ENCODE assay signal across 21 mouse cellular contexts in the genomic region with DNA sequence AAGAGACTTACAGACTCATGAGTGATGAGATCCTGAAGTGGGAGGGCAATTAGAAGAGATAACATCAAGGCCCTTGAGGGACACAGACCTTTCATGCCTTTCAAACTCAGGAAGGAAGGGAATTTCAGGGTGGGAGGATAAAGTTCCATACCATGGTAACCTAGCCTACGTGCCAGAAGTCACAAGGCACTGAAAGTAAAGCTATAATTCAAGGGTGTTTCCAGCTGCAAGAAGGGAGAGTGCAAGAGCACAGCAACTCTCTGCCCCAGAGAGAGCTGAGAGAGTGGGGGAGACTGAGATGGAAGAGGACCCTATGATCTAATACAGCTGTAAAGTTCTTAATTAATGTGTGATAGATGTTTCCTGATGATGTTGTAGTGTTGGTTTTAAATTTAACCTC. TPM values are rescaled to one million over a fixed set of nuclear protein-coding genes. Genes with fewer than 3 reads are reported as not detected.
DNase-seq lines count a peak whose midpoint lies in the region; ATAC-seq and TF ChIP-seq lines count a peak whose summit lies in the region.
"Had no signal": no experiment of that assay in that cellular context is flagged by ENCODE, and none has a peak within 500 bp of the region (broad histone marks: within the 10 kb centered on the region; RNA-seq: fewer than 3 reads in every experiment).

No protein-coding gene starts in this region.

- no peaks in the 10 kb centered on the region for H3K4me1 ChIP-seq in embryonic facial prominence, embryonic 14.5 days (ENCODE audit: control insufficient read depth, insufficient read depth, low read length)
- no peaks in the 10 kb centered on the region for H3K4me1 ChIP-seq in embryonic facial prominence, embryonic 10.5 days
- H3K4me1 ChIP-seq in heart, embryonic 15.5 days (replicated peaks) = peaks cover 11% of the 10 kb centered on the region
- no peaks in the 10 kb centered on the region for H3K4me1 ChIP-seq in kidney, postnatal 0 days (replicated peaks; ENCODE audit: insufficient read depth, low read length)
- H3K4me1 ChIP-seq in intestine, embryonic 16.5 days (ENCODE audit: control insufficient read depth, insufficient read depth, low read length) = no peaks in the 10 kb centered on the region
- H3K4me1 ChIP-seq: embryonic facial prominence, embryonic 15.5 days; forebrain, embryonic 12.5 days; hindbrain, embryonic 15.5 days; limb, embryonic 13.5 days; liver, embryonic 12.5 days; midbrain, embryonic 13.5 days had no signal

- no peak overlapping the region for H3K4me2 ChIP-seq in embryonic facial prominence, embryonic 14.5 days (ENCODE audit: low read depth, low read length)
- no peak overlapping the region for H3K4me2 ChIP-seq in heart, embryonic 15.5 days
- H3K4me2 ChIP-seq in kidney, postnatal 0 days (ENCODE audit: low read length) = no peak overlapping the region
- no peak overlapping the region for H3K4me2 ChIP-seq in intestine, embryonic 16.5 days (ENCODE audit: low read depth, low read length)
- H3K4me2 ChIP-seq: embryonic facial prominence, embryonic 15.5 days; forebrain, embryonic 12.5 days; hindbrain, embryonic 15.5 days; limb, embryonic 13.5 days; liver, embryonic 12.5 days; midbrain, embryonic 13.5 days had no signal

- WGBS in embryonic facial prominence, embryonic 14.5 days = 14% methylated on average over 1 of the region's 1 CpGs
- 19% methylated on average over 1 of the region's 1 CpGs for WGBS in embryonic facial prominence, embryonic 10.5 days
- 19% methylated on average over 1 of the region's 1 CpGs for WGBS in heart, embryonic 15.5 days
- WGBS in kidney, postnatal 0 days = 6% methylated on average over 1 of the region's 1 CpGs
- WGBS in intestine, embryonic 16.5 days = 0% methylated on average over 1 of the region's 1 CpGs

- DNase-seq in embryonic facial prominence, embryonic 14.5 days (ENCODE audit: low spot score) = peak; percentile 1
- DNase-seq in embryonic facial prominence, embryonic 10.5 days (ENCODE audit: low spot score) = no peak
- DNase-seq in heart, adult 9 months (ENCODE audit: low spot score in 2 of 2) = no peak
- DNase-seq in kidney, postnatal 0 days (ENCODE audit: low spot score) = peak; percentile 51
- DNase-seq in kidney, adult 8-10 months = no peak
- no peak for DNase-seq in spleen, postnatal 10 days (ENCODE audit: low spot score in 2 of 2)
- DNase-seq: cerebellum, adult 9-11 months; gastrocnemius, postnatal 36 days; kidney, postnatal 14 days; thymus, adult 2 months; thymus, postnatal 4 days had no signal

- no peaks in the 10 kb centered on the region for H3K36me3 ChIP-seq in embryonic facial prominence, embryonic 14.5 days (ENCODE audit: control insufficient read depth, insufficient read depth, low read length)
- no peaks in the 10 kb centered on the region for H3K36me3 ChIP-seq in embryonic facial prominence, embryonic 10.5 days (replicated peaks)
- no peaks in the 10 kb centered on the region for H3K36me3 ChIP-seq in heart, embryonic 15.5 days
- H3K36me3 ChIP-seq in kidney, postnatal 0 days (ENCODE audit: insufficient read depth, low read length) = no peaks in the 10 kb centered on the region
- H3K36me3 ChIP-seq in intestine, embryonic 16.5 days (ENCODE audit: control insufficient read depth, insufficient read depth, low read length) = no peaks in the 10 kb centered on the region
- H3K36me3 ChIP-seq: embryonic facial prominence, embryonic 15.5 days; forebrain, embryonic 12.5 days; limb, embryonic 13.5 days; liver, embryonic 12.5 days had no signal

- no peaks in the 10 kb centered on the region for H3K27me3 ChIP-seq in embryonic facial prominence, embryonic 14.5 days (replicated peaks; ENCODE audit: control insufficient read depth, insufficient read depth, low read length)
- no peaks in the 10 kb centered on the region for H3K27me3 ChIP-seq in embryonic facial prominence, embryonic 10.5 days (replicated peaks; ENCODE audit: low read depth, poor library complexity, severe bottlenecking)
- H3K27me3 ChIP-seq in heart, embryonic 15.5 days = no peaks in the 10 kb centered on the region
- no peaks in the 10 kb centered on the region for H3K27me3 ChIP-seq in kidney, postnatal 0 days (ENCODE audit: insufficient read depth, low read length)
- no peaks in the 10 kb centered on the region for H3K27me3 ChIP-seq in intestine, embryonic 16.5 days (replicated peaks; ENCODE audit: control insufficient read depth, insufficient read depth, low read length)
- H3K27me3 ChIP-seq: embryonic facial prominence, embryonic 15.5 days; forebrain, embryonic 12.5 days; hindbrain, embryonic 15.5 days; limb, embryonic 13.5 days; liver, embryonic 12.5 days; midbrain, embryonic 13.5 days had no signal

- no peak overlapping the region for H3K9ac ChIP-seq in embryonic facial prominence, embryonic 14.5 days (ENCODE audit: low read depth, low read length)
- H3K9ac ChIP-seq in heart, embryonic 15.5 days = no peak overlapping the region
- H3K9ac ChIP-seq in kidney, postnatal 0 days (ENCODE audit: low read depth, low read length) = no peak overlapping the region
- H3K9ac ChIP-seq in intestine, embryonic 16.5 days (ENCODE audit: low read depth, low read length) = no peak overlapping the region
- H3K9ac ChIP-seq: embryonic facial prominence, embryonic 15.5 days; forebrain, embryonic 12.5 days; hindbrain, embryonic 15.5 days; limb, embryonic 13.5 days; liver, embryonic 12.5 days; midbrain, embryonic 13.5 days had no signal

- no peak overlapping the region for H3K27ac ChIP-seq in embryonic facial prominence, embryonic 14.5 days (replicated peaks; ENCODE audit: low read depth, low read length)
- H3K27ac ChIP-seq in embryonic facial prominence, embryonic 10.5 days (replicated peaks) = no peak overlapping the region
- peak overlapping the region; percentile 67 for H3K27ac ChIP-seq in heart, embryonic 15.5 days
- no peak overlapping the region for H3K27ac ChIP-seq in kidney, postnatal 0 days
- no peak overlapping the region for H3K27ac ChIP-seq in intestine, embryonic 16.5 days (ENCODE audit: low read length)
- H3K27ac ChIP-seq: embryonic facial prominence, embryonic 15.5 days; forebrain, embryonic 12.5 days; hindbrain, embryonic 15.5 days; limb, embryonic 13.5 days; liver, embryonic 12.5 days; midbrain, embryonic 13.5 days had no signal

- no peak overlapping the region for H3K4me3 ChIP-seq in embryonic facial prominence, embryonic 14.5 days (ENCODE audit: low read depth, low read length)
- H3K4me3 ChIP-seq in embryonic facial prominence, embryonic 10.5 days = no peak overlapping the region
- no peak overlapping the region for H3K4me3 ChIP-seq in heart, embryonic 15.5 days
- H3K4me3 ChIP-seq in kidney, postnatal 0 days (replicated peaks; ENCODE audit: low read depth, low read length) = no peak overlapping the region
- H3K4me3 ChIP-seq in intestine, embryonic 16.5 days (ENCODE audit: low read length) = no peak overlapping the region
- H3K4me3 ChIP-seq: embryonic facial prominence, embryonic 15.5 days; forebrain, embryonic 12.5 days; hindbrain, embryonic 15.5 days; limb, embryonic 13.5 days; liver, embryonic 12.5 days; midbrain, embryonic 13.5 days had no signal

- no peak for ATAC-seq in embryonic facial prominence, embryonic 14.5 days (ENCODE audit: low read depth)
- ATAC-seq in heart, embryonic 15.5 days (replicated peaks; ENCODE audit: insufficient number of reproducible peaks, insufficient read depth, low FRiP score, low read depth) = no peak
- ATAC-seq in kidney, postnatal 0 days (replicated peaks; ENCODE audit: low FRiP score, low read depth) = no peak
- ATAC-seq in intestine, embryonic 16.5 days = peak; percentile 75
- ATAC-seq: liver, embryonic 12.5 days; midbrain, embryonic 13.5 days had no signal

- TF ChIP-seq CTCF in kidney, postnatal 0 days (IDR thresholded peaks at IDR 0.05; ENCODE audit: low read depth) = no peak

- no peaks in the 10 kb centered on the region for H3K9me3 ChIP-seq in embryonic facial prominence, embryonic 14.5 days (ENCODE audit: control insufficient read depth, low read length)
- H3K9me3 ChIP-seq in embryonic facial prominence, embryonic 10.5 days = no peaks in the 10 kb centered on the region
- H3K9me3 ChIP-seq in heart, embryonic 15.5 days (replicated peaks) = no peaks in the 10 kb centered on the region
- H3K9me3 ChIP-seq in kidney, postnatal 0 days (replicated peaks; ENCODE audit: low read length) = no peaks in the 10 kb centered on the region
- H3K9me3 ChIP-seq in intestine, embryonic 16.5 days (ENCODE audit: control insufficient read depth, low read length) = no peaks in the 10 kb centered on the region
- H3K9me3 ChIP-seq: embryonic facial prominence, embryonic 15.5 days; forebrain, embryonic 12.5 days; hindbrain, embryonic 15.5 days; limb, embryonic 13.5 days; liver, embryonic 12.5 days; midbrain, embryonic 13.5 days had no signal

RNA-seq across cellular contexts. Expression of a gene that starts 51.9 kb away (rescaled TPM):
- not detected in 2 replicates for polyA plus RNA-seq in embryonic facial prominence, embryonic 14.5 days (2014; fragmentation: Nextera tagmentation; extraction: Ambion mirVana)
- polyA plus RNA-seq in embryonic facial prominence, embryonic 10.5 days (2016; fragmentation: Nextera tagmentation; extraction: Ambion mirVana) = not detected in 2 replicates
- polyA plus RNA-seq in heart, embryonic 15.5 days (2015; fragmentation: Nextera tagmentation; extraction: Ambion mirVana) = 0.34 TPM in 1 of 2 replicates, not detected in the other
- 0.14 TPM in 1 of 2 replicates, not detected in the other for polyA plus RNA-seq in kidney, postnatal 0 days (2015; fragmentation: Nextera tagmentation; extraction: Ambion mirVana)
- not detected in 2 replicates for polyA plus RNA-seq in intestine, embryonic 16.5 days (2015; fragmentation: Nextera tagmentation; extraction: Ambion mirVana)
- polyA plus RNA-seq: embryonic facial prominence, embryonic 15.5 days; intestine, embryonic 14.5 days; limb, embryonic 13.5 days; liver, embryonic 12.5 days; stomach, embryonic 16.5 days; thymus, adult 2 months had no signal

Comparison
In these comparisons a context has a peak if more than half of its experiments do, and no peak if none do; other contexts are left out.
1. DNase-seq: peak in embryonic facial prominence, embryonic 14.5 days (single experiment) and kidney, postnatal 0 days (single experiment); none in embryonic facial prominence, embryonic 10.5 days (single experiment), heart, adult 9 months (0 of 2), kidney, adult 8-10 months (0 of 2) and spleen, postnatal 10 days (0 of 2).